ENCODE assay signal across 22 mouse cellular contexts in the genomic region with DNA sequence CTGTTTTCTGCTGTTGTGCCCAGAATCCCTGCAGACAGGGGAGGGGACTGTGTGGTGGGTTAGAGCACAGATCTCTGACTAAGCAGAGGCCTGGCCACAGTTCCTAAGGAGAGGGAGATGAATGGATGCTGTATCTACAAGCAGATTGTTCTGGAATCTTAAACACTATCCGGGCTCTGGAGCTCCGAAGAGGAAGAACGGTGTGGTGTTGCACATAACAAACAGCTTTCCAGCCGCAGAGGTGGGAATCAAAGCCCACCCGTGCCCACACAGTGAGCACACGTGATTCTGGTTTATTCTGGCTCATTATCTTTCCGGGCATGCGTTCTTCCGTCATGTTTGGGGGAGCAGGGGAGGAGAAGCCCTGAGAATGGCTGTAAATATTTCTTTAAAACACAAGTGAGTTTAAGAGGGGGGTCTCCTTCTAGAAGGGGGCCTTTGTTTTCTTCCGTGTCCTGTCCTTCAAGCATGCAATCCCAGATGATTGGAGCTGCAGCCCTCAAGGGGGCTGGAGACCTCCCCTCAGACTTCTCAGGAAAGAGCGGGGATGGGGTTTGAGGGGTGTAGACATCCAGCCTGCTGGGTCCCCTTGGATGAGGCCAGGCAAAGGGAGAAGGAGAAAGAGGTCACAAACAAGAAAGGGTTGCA. TPM values are rescaled to one million over a fixed set of nuclear protein-coding genes. Genes with fewer than 3 reads are reported as not detected.
DNase-seq lines count a peak whose midpoint lies in the region; ATAC-seq lines count a peak whose summit lies in the region.
"Had no signal": no experiment of that assay in that cellular context is flagged by ENCODE, and none has a peak within 500 bp of the region (broad histone marks: within the 10 kb centered on the region; RNA-seq: fewer than 3 reads in every experiment).

No protein-coding gene starts in this region.

- no peaks in the 10 kb centered on the region for H3K36me3 ChIP-seq in forebrain, embryonic 12.5 days (replicated peaks)
- no peaks in the 10 kb centered on the region for H3K36me3 ChIP-seq in forebrain, embryonic 10.5 days (replicated peaks)
- H3K36me3 ChIP-seq in limb, embryonic 10.5 days, result no peaks in the 10 kb centered on the region
- H3K36me3 ChIP-seq in neural tube, embryonic 15.5 days, result no peaks in the 10 kb centered on the region
- H3K36me3 ChIP-seq: midbrain, embryonic 12.5 days had no signal

- H3K4me1 ChIP-seq in forebrain, embryonic 12.5 days, result peaks cover 14% of the 10 kb centered on the region
- peaks cover 20% of the 10 kb centered on the region for H3K4me1 ChIP-seq in forebrain, embryonic 10.5 days
- peaks cover 18% of the 10 kb centered on the region for H3K4me1 ChIP-seq in limb, embryonic 10.5 days
- peaks cover 26% of the 10 kb centered on the region for H3K4me1 ChIP-seq in neural tube, embryonic 15.5 days

- no peaks in the 10 kb centered on the region for H3K27me3 ChIP-seq in forebrain, embryonic 12.5 days
- peaks cover 4% of the 10 kb centered on the region; the same call in 1 of the 2 replicates for H3K27me3 ChIP-seq in forebrain, embryonic 10.5 days (ENCODE audit: poor library complexity, severe bottlenecking)
- H3K27me3 ChIP-seq in limb, embryonic 10.5 days (ENCODE audit: low read depth, poor library complexity, severe bottlenecking), result no peaks in the 10 kb centered on the region
- no peaks in the 10 kb centered on the region for H3K27me3 ChIP-seq in neural tube, embryonic 15.5 days (replicated peaks)
- H3K27me3 ChIP-seq: midbrain, embryonic 12.5 days had no signal

- WGBS in forebrain, embryonic 12.5 days, result 56% methylated on average over 11 of the region's 11 CpGs
- 81% methylated on average over 11 of the region's 11 CpGs for WGBS in forebrain, embryonic 10.5 days
- WGBS in limb, embryonic 10.5 days, result 84% methylated on average over 11 of the region's 11 CpGs
- 18% methylated on average over 11 of the region's 11 CpGs for WGBS in neural tube, embryonic 15.5 days

- H3K27ac ChIP-seq in forebrain, embryonic 12.5 days, result peak overlapping the region; percentile 42; the same call in 1 of the 2 replicates
- H3K27ac ChIP-seq in forebrain, embryonic 10.5 days, result no peak overlapping the region
- peak overlapping the region; percentile 53 for H3K27ac ChIP-seq in limb, embryonic 10.5 days
- H3K27ac ChIP-seq in neural tube, embryonic 15.5 days (replicated peaks), result peak overlapping the region; percentile 70
- H3K27ac ChIP-seq: layer of hippocampus, adult 2 months; midbrain, embryonic 12.5 days had no signal

- H3K4me3 ChIP-seq in forebrain, embryonic 12.5 days (replicated peaks), result no peak overlapping the region
- no peak overlapping the region for H3K4me3 ChIP-seq in forebrain, embryonic 10.5 days
- H3K4me3 ChIP-seq in limb, embryonic 10.5 days, result no peak overlapping the region
- no peak overlapping the region for H3K4me3 ChIP-seq in neural tube, embryonic 15.5 days (replicated peaks)
- H3K4me3 ChIP-seq: layer of hippocampus, adult 2 months; midbrain, embryonic 12.5 days had no signal

- DNase-seq in forebrain, embryonic 10.5 days (ENCODE audit: extremely low spot score, low spot score), result no peak
- peak; percentile 22 for DNase-seq in right cerebral cortex, postnatal 4 days
- no peak for DNase-seq in right cerebral cortex, adult 18-20 months
- no peak for DNase-seq in limb, embryonic 10.5 days (ENCODE audit: low spot score)
- no peak for DNase-seq in ovary, postnatal 10 days (ENCODE audit: low spot score)
- no peak for DNase-seq in adrenal gland, adult 18-20 months (ENCODE audit: low spot score in 2 of 2)
- DNase-seq: cerebellum, adult 18-20 months; cerebellum, postnatal 36 days; heart, postnatal 14 days; kidney, postnatal 10 days; left cerebral cortex, postnatal 4 days; lung, adult 2 months; lung, postnatal 4 days; thymus, postnatal 36 days had no signal

- no peak overlapping the region for H3K4me2 ChIP-seq in forebrain, embryonic 12.5 days
- peak overlapping the region; percentile 30 for H3K4me2 ChIP-seq in neural tube, embryonic 15.5 days
- H3K4me2 ChIP-seq: heart, embryonic 11.5 days; liver, embryonic 11.5 days; midbrain, embryonic 12.5 days had no signal

- H3K9me3 ChIP-seq in forebrain, embryonic 12.5 days, result 0 out of 2 replicates have a peak, but pooled peaks cover 2% of the 10 kb centered on the region
- peaks cover 4% of the 10 kb centered on the region; the same call in 1 of the 2 replicates for H3K9me3 ChIP-seq in forebrain, embryonic 10.5 days
- no peaks in the 10 kb centered on the region for H3K9me3 ChIP-seq in limb, embryonic 10.5 days (replicated peaks)
- 0 out of 2 replicates have a peak, but pooled peaks cover 3% of the 10 kb centered on the region for H3K9me3 ChIP-seq in neural tube, embryonic 15.5 days (replicated peaks)
- H3K9me3 ChIP-seq: midbrain, embryonic 12.5 days had no signal

- ATAC-seq in forebrain, embryonic 12.5 days (ENCODE audit: low FRiP score), result peak; percentile 57; the same call in 1 of the 2 replicates
- peak; percentile 75 for ATAC-seq in neural tube, embryonic 15.5 days (ENCODE audit: low FRiP score)

- H3K9ac ChIP-seq in forebrain, embryonic 12.5 days, result no peak overlapping the region
- H3K9ac ChIP-seq in neural tube, embryonic 15.5 days (replicated peaks), result no peak overlapping the region
- H3K9ac ChIP-seq: midbrain, embryonic 12.5 days had no signal

RNA-seq across cellular contexts. Expression of a gene that starts 16.6 kb away (rescaled TPM):
- polyA plus RNA-seq in forebrain, embryonic 12.5 days (2016; fragmentation: Nextera tagmentation; extraction: Ambion mirVana), result 0.60 and 1.1 TPM in 2 replicates
- polyA plus RNA-seq in forebrain, embryonic 10.5 days (2016; fragmentation: Nextera tagmentation; extraction: Ambion mirVana), result 2.1 and 2.2 TPM in 2 replicates
- 3.5 and 4.1 TPM in 2 replicates for polyA plus RNA-seq in limb, embryonic 10.5 days (2016; fragmentation: Nextera tagmentation; extraction: Ambion mirVana)
- 2.0 and 10.0 TPM in 2 replicates for polyA plus RNA-seq in neural tube, embryonic 15.5 days (2015; fragmentation: Nextera tagmentation; extraction: Ambion mirVana)
- total RNA-seq in adrenal gland, adult 18-20 months (2021), result 1 to 10 TPM in 1 of 2 experiments, under 1 TPM in 1; 0.53 to 1.3 TPM
- total RNA-seq: MEL; neutrophil, adult 5-6 weeks had no signal
